Mouse (Mus musculus): Measurements from ENCODE around the gene Rgcc. TPM values are rescaled to one million over a fixed set of nuclear protein-coding genes. Genes with fewer than 3 reads are reported as not detected.

Rgcc gene
- polyA plus RNA-seq, 1 experiment from 2014 or later: 33.0 TPM

- Histone ChIP-seq H3K9ac (ENCODE audit: low read depth, low read length) (no peak overlapping the region), H3K4me3 (ENCODE audit: low read depth, low read length) (no peak overlapping the region), H3K4me2 (replicated peaks; ENCODE audit: low read depth, low read length) (no peak overlapping the region), H3K27ac (ENCODE audit: low read depth, low read length) (no peak overlapping the region), H3K9me3 (ENCODE audit: control insufficient read depth, low read length) (no peaks in the 10 kb centered on the region), H3K27me3 (ENCODE audit: control insufficient read depth, insufficient read depth, low read length) (peaks cover 13% of the 10 kb centered on the region), H3K4me1 (replicated peaks; ENCODE audit: control insufficient read depth, insufficient read depth, low read length) (0 out of 2 replicates have a peak, but pooled peaks cover 4% of the 10 kb centered on the region), H3K36me3 (ENCODE audit: control insufficient read depth, insufficient read depth, low read length) (no peaks in the 10 kb centered on the region)
- DNase-seq (ENCODE audit: low spot score) (no peak), ATAC-seq (ENCODE audit: low FRiP score) (no peak)
- WGBS: 83% methylated on average over 7 of the region's 7 CpGs
Measured at GRCm38 (mm10) chr14:79296201-79296600, 5.2 kb downstream of the Rgcc start.

GRCm38 (mm10) chr14:79295579-79295978 lies 5.9 kb downstream of the Rgcc start:
- no peak overlapping the region for H3K27ac ChIP-seq (ENCODE audit: low read depth, low read length)
- ATAC-seq (ENCODE audit: low FRiP score) (no peak), DNase-seq (ENCODE audit: low spot score) (no peak)
- H3K9me3 ChIP-seq (ENCODE audit: control insufficient read depth, low read length): no peaks in the 10 kb centered on the region
- H3K4me1 ChIP-seq (replicated peaks; ENCODE audit: control insufficient read depth, insufficient read depth, low read length): peaks cover 3% of the 10 kb centered on the region; the same call in 1 of the 2 replicates
- H3K27me3 ChIP-seq (ENCODE audit: control insufficient read depth, insufficient read depth, low read length): peaks cover 8% of the 10 kb centered on the region
- H3K9ac ChIP-seq (ENCODE audit: low read depth, low read length): no peak overlapping the region
- H3K4me3 ChIP-seq (ENCODE audit: low read depth, low read length): no peak overlapping the region
- no peak overlapping the region for H3K4me2 ChIP-seq (replicated peaks; ENCODE audit: low read depth, low read length)
- no peaks in the 10 kb centered on the region for H3K36me3 ChIP-seq (ENCODE audit: control insufficient read depth, insufficient read depth, low read length)
- WGBS: 90% methylated on average over 9 of the region's 9 CpGs

GRCm38 (mm10) chr14:79294950-79295349 lies 6.5 kb downstream of the Rgcc start:
- ATAC-seq (ENCODE audit: low FRiP score) (no peak), DNase-seq (ENCODE audit: low spot score) (no peak)
- Histone ChIP-seq H3K4me2 (replicated peaks; ENCODE audit: low read depth, low read length) (no peak overlapping the region), H3K9me3 (ENCODE audit: control insufficient read depth, low read length) (no peaks in the 10 kb centered on the region), H3K27me3 (ENCODE audit: control insufficient read depth, insufficient read depth, low read length) (peaks cover 3% of the 10 kb centered on the region; the same call in 1 of the 2 replicates), H3K4me3 (ENCODE audit: low read depth, low read length) (no peak overlapping the region), H3K36me3 (ENCODE audit: control insufficient read depth, insufficient read depth, low read length) (no peaks in the 10 kb centered on the region), H3K4me1 (replicated peaks; ENCODE audit: control insufficient read depth, insufficient read depth, low read length) (peaks cover 3% of the 10 kb centered on the region; the same call in 1 of the 2 replicates), H3K27ac (ENCODE audit: low read depth, low read length) (no peak overlapping the region), H3K9ac (ENCODE audit: low read depth, low read length) (no peak overlapping the region)
- 71% methylated on average over 5 of the region's 5 CpGs for WGBS

- ATAC-seq (ENCODE audit: low FRiP score) (no peak), DNase-seq (ENCODE audit: low spot score) (no peak)
- H3K27me3 ChIP-seq (ENCODE audit: control insufficient read depth, insufficient read depth, low read length): peaks cover under 1% of the 10 kb centered on the region; the same call in 1 of the 2 replicates
- no peak overlapping the region for H3K27ac ChIP-seq (ENCODE audit: low read depth, low read length)
- no peaks in the 10 kb centered on the region for H3K36me3 ChIP-seq (ENCODE audit: control insufficient read depth, insufficient read depth, low read length)
- no peak overlapping the region for H3K4me2 ChIP-seq (replicated peaks; ENCODE audit: low read depth, low read length)
- H3K4me1 ChIP-seq (replicated peaks; ENCODE audit: control insufficient read depth, insufficient read depth, low read length): peaks cover 3% of the 10 kb centered on the region; the same call in 1 of the 2 replicates
- H3K9me3 ChIP-seq (ENCODE audit: control insufficient read depth, low read length): no peaks in the 10 kb centered on the region
- WGBS: 80% methylated on average over 8 of the region's 8 CpGs
- H3K4me3 ChIP-seq (ENCODE audit: low read depth, low read length): no peak overlapping the region
- H3K9ac ChIP-seq (ENCODE audit: low read depth, low read length): no peak overlapping the region
Measured at GRCm38 (mm10) chr14:79294051-79294814, 7.2 kb downstream of the Rgcc start.

GRCm38 (mm10) chr14:79293119-79293780 lies 8.2 kb downstream of the Rgcc start:
- WGBS: 40% methylated on average over 9 of the region's 16 CpGs
- H3K36me3 ChIP-seq (ENCODE audit: control insufficient read depth, insufficient read depth, low read length): no peaks in the 10 kb centered on the region
- peaks cover 3% of the 10 kb centered on the region; the same call in 1 of the 2 replicates for H3K4me1 ChIP-seq (replicated peaks; ENCODE audit: control insufficient read depth, insufficient read depth, low read length)
- ATAC-seq (ENCODE audit: low FRiP score) (no peak), DNase-seq (ENCODE audit: low spot score) (no peak)
- H3K9me3 ChIP-seq (ENCODE audit: control insufficient read depth, low read length): no peaks in the 10 kb centered on the region
- H3K27ac ChIP-seq (ENCODE audit: low read depth, low read length): no peak overlapping the region
- H3K27me3 ChIP-seq (ENCODE audit: control insufficient read depth, insufficient read depth, low read length): no peaks in the 10 kb centered on the region
- H3K4me2 ChIP-seq (replicated peaks; ENCODE audit: low read depth, low read length): no peak overlapping the region
- H3K9ac ChIP-seq (ENCODE audit: low read depth, low read length): no peak overlapping the region
- H3K4me3 ChIP-seq (ENCODE audit: low read depth, low read length): no peak overlapping the region

- Histone ChIP-seq H3K4me1 (replicated peaks; ENCODE audit: control insufficient read depth, insufficient read depth, low read length) (peaks cover 3% of the 10 kb centered on the region; the same call in 1 of the 2 replicates), H3K9ac (ENCODE audit: low read depth, low read length) (no peak overlapping the region), H3K27ac (ENCODE audit: low read depth, low read length) (no peak overlapping the region), H3K4me2 (replicated peaks; ENCODE audit: low read depth, low read length) (no peak overlapping the region), H3K36me3 (ENCODE audit: control insufficient read depth, insufficient read depth, low read length) (no peaks in the 10 kb centered on the region), H3K4me3 (ENCODE audit: low read depth, low read length) (no peak overlapping the region), H3K9me3 (ENCODE audit: control insufficient read depth, low read length) (no peaks in the 10 kb centered on the region), H3K27me3 (ENCODE audit: control insufficient read depth, insufficient read depth, low read length) (no peaks in the 10 kb centered on the region)
- DNase-seq (ENCODE audit: low spot score) (no peak), ATAC-seq (ENCODE audit: low FRiP score) (no peak)
- WGBS: 94% methylated on average over 4 of the region's 4 CpGs
Measured at GRCm38 (mm10) chr14:79291629-79292028, 9.8 kb downstream of the Rgcc start.

GRCm38 (mm10) chr14:79290683-79291425 lies 10.6 kb downstream of the Rgcc start:
- Histone ChIP-seq H3K9ac (ENCODE audit: low read depth, low read length) (no peak overlapping the region), H3K4me2 (replicated peaks; ENCODE audit: low read depth, low read length) (0 out of 2 replicates have a peak overlapping the region, but pooled peaks have one; percentile 12), H3K27me3 (ENCODE audit: control insufficient read depth, insufficient read depth, low read length) (no peaks in the 10 kb centered on the region), H3K9me3 (ENCODE audit: control insufficient read depth, low read length) (no peaks in the 10 kb centered on the region), H3K27ac (ENCODE audit: low read depth, low read length) (no peak overlapping the region), H3K36me3 (ENCODE audit: control insufficient read depth, insufficient read depth, low read length) (no peaks in the 10 kb centered on the region), H3K4me3 (ENCODE audit: low read depth, low read length) (no peak overlapping the region), H3K4me1 (replicated peaks; ENCODE audit: control insufficient read depth, insufficient read depth, low read length) (peaks cover 3% of the 10 kb centered on the region; the same call in 1 of the 2 replicates)
- ATAC-seq (ENCODE audit: low FRiP score) (no peak), DNase-seq (ENCODE audit: low spot score) (no peak)
- WGBS: 26% methylated on average over 15 of the region's 15 CpGs

- Histone ChIP-seq H3K9me3 (ENCODE audit: control insufficient read depth, low read length) (no peaks in the 10 kb centered on the region), H3K9ac (ENCODE audit: low read depth, low read length) (no peak overlapping the region), H3K4me3 (ENCODE audit: low read depth, low read length) (no peak overlapping the region), H3K27ac (ENCODE audit: low read depth, low read length) (no peak overlapping the region), H3K4me2 (replicated peaks; ENCODE audit: low read depth, low read length) (no peak overlapping the region), H3K36me3 (ENCODE audit: control insufficient read depth, insufficient read depth, low read length) (no peaks in the 10 kb centered on the region), H3K4me1 (replicated peaks; ENCODE audit: control insufficient read depth, insufficient read depth, low read length) (peaks cover 3% of the 10 kb centered on the region; the same call in 1 of the 2 replicates), H3K27me3 (ENCODE audit: control insufficient read depth, insufficient read depth, low read length) (no peaks in the 10 kb centered on the region)
- 54% methylated on average over 9 of the region's 9 CpGs for WGBS
- ATAC-seq (ENCODE audit: low FRiP score): no peak
- DNase-seq (ENCODE audit: low spot score): no peak
Measured at GRCm38 (mm10) chr14:79289909-79290308, 11.5 kb downstream of the Rgcc start.

Data from hindbrain, embryonic 11.5 days (tissue).